Mouse (Mus musculus) testis, adult 2 months (tissue): Measurements from ENCODE around the gene Tpcn1. TPM values are rescaled to one million over a fixed set of nuclear protein-coding genes. Genes with fewer than 3 reads are reported as not detected.

Experiments used
- H3K27ac ChIP-seq: fragments of 200-500 bp; 2 replicates; pipeline ENCODE4 v1.5.1; 2012; ENCODE audit warnings: low read depth, low read length; ENCODE audit not compliant: control insufficient read depth, insufficient read depth
- H3K27me3 ChIP-seq: fragments of 200-500 bp; 2 replicates; pipeline ENCODE4 v1.6.1; 2012; ENCODE audit warnings: mild to moderate bottlenecking, low read length, moderate library complexity; ENCODE audit not compliant: control insufficient read depth, insufficient read depth
- H3K36me3 ChIP-seq: fragments of 200-500 bp; 2 replicates; pipeline ENCODE4 v1.6.1; 2012; ENCODE audit warnings: mild to moderate bottlenecking, low read length; ENCODE audit not compliant: control insufficient read depth, insufficient read depth
- H3K4me1 ChIP-seq: fragments of 200-500 bp; 2 replicates; pipeline ENCODE4 v1.6.1; 2012; ENCODE audit warnings: low read length; ENCODE audit not compliant: control insufficient read depth, insufficient read depth
- H3K4me3 ChIP-seq: fragments of 200-500 bp; 2 replicates; pipeline ENCODE4 v1.5.1; 2012; ENCODE audit warnings: low read depth, mild to moderate bottlenecking, low read length, moderate library complexity, mixed read lengths; ENCODE audit not compliant: control insufficient read depth
- CTCF ChIP-seq: fragments of 200-500 bp; IDR thresholded peaks from 2 replicates; pipeline ENCODE4 v1.5.1; 2012; ENCODE audit warnings: low read depth, mild to moderate bottlenecking, inconsistent platforms, low read length, moderate library complexity; ENCODE audit not compliant: control insufficient read depth, insufficient read depth, insufficient replicate concordance
- POLR2A ChIP-seq: fragments of 200-500 bp; IDR thresholded peaks from 2 replicates; pipeline ENCODE4 v1.6.1; 2012; ENCODE audit warnings: low read depth, mild to moderate bottlenecking, inconsistent platforms, low read length, moderate library complexity; ENCODE audit not compliant: control insufficient read depth
- polyA plus RNA-seq: library from polyadenylated mRNA; depleted of rRNA; stranded (reverse); fragments of >200 nt; gene quantifications from 2 replicates; pipeline ENCODE4 v1.2.3, GENCODE M21; 2012

Gene Tpcn1
- polyA plus RNA-seq, 1 experiment, result 20.7 TPM

DNA sequence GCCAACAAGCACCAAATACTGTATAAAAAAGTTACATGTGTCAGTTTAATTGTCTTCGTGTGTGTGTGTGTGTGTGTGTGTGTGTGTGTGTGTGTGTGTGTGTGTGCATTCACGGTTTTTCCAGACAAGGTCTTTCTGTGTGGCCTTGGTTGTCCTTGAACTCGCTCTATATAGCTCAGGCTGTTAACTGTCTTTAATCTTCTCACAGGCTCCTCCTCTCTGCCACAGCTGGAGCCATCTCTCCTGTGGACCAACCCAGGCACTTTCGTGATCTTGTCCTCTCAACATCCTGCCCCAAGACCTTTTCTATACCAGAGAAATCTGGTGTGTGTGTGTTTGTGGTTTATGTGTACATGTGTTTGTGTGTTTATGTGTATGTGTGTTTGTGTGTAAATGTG is 24.6 kb downstream of the Tpcn1 start:
- no peak for TF ChIP-seq POLR2A
- no peak for TF ChIP-seq CTCF
- no peaks in the 10 kb centered on the region for H3K36me3 ChIP-seq
- H3K4me1 ChIP-seq, result peaks cover 7% of the 10 kb centered on the region
- no peak overlapping the region for H3K27ac ChIP-seq
- no peak overlapping the region for H3K4me3 ChIP-seq
- H3K27me3 ChIP-seq, result no peaks in the 10 kb centered on the region

DNA sequence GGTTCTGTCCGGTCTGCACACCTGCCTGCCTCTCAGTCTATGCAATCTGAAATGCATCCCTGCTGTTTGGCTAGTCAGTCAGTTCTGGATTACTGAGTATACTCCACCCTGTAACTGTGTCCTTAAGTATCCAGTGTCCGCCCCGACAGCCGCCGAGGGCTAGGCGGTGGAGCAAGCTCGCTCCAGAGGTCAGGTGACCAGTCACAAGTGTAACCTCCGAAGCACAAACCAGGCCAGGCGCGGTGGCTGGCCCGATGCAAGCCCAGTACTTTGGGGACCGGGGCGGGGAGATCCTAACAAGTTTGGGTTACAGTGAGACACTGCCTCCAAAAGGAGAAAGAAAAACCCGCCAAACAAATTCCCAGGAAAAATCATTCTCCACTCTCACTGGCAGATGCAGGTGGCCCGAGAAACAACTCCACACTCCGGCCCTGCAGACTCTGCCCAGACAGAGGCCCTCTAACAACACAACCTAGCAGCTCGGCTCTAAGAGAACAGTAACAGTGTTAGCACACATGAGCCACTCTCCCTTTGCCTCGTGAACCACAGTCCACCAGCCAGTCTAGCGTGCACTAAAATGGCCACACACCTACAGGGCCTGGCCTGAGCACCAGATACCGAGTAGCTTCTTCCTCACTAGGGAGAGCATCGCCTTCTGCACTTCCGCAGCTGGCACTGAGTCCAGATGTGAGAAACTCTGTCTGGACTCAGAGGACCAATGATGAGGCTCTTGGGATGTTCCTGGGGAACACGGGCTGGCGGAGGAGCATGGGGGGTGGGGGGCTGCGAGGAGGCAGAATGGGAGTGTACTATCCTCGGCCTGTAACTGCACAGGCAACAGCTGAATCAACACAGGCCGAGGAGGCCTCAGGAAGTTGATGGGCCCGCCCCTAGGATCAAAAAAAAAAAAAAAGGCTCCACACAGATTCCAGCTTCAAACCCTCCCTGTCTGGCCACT is 25.2 kb downstream of the Tpcn1 start:
- Histone ChIP-seq H3K36me3 (no peaks in the 10 kb centered on the region), H3K27me3 (no peaks in the 10 kb centered on the region), H3K27ac (peak overlapping the region; percentile 43), H3K4me3 (no peak overlapping the region), H3K4me1 (peaks cover 7% of the 10 kb centered on the region)
- TF ChIP-seq POLR2A (0 out of 2 replicates have a peak, but pooled peaks have one; percentile 5), CTCF (no peak)

DNA sequence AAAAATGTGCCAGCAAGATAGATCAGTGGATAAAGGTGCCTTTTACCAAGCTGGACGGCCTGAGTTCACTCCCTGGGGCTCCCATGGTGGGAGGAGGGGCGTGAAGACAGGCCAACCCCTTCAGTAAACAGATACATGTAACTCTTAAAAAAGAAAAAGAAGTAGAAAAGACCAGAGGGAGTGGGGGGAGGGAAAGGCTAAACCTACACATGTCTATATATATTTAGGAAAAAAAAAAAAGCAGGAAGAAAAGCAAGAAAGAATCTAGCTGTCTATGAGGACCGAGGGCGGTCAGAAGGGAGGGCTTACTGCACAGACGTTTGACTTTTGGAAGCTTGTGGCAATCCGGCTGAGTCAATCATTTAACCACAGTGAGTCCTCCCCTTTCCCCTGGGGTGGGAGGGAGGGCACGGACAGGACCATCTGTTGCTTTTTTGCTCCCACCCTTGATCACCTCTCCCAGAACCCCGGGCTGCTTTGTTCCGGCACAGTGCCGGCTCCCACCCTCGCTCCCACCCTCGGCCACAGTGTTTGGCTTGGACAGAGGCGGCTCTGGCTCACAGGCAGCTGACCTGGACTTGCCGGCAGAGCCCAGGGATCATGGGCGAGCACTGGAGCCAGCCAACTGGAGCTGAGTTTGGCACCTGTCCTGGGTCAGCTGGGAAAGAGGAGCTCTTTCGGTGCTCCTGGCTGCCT is 27.7 kb downstream of the Tpcn1 start:
- Histone ChIP-seq H3K4me1 (peaks cover 7% of the 10 kb centered on the region), H3K36me3 (no peaks in the 10 kb centered on the region), H3K27ac (no peak overlapping the region), H3K4me3 (no peak overlapping the region), H3K27me3 (no peaks in the 10 kb centered on the region)
- TF ChIP-seq CTCF (no peak), POLR2A (no peak)

DNA sequence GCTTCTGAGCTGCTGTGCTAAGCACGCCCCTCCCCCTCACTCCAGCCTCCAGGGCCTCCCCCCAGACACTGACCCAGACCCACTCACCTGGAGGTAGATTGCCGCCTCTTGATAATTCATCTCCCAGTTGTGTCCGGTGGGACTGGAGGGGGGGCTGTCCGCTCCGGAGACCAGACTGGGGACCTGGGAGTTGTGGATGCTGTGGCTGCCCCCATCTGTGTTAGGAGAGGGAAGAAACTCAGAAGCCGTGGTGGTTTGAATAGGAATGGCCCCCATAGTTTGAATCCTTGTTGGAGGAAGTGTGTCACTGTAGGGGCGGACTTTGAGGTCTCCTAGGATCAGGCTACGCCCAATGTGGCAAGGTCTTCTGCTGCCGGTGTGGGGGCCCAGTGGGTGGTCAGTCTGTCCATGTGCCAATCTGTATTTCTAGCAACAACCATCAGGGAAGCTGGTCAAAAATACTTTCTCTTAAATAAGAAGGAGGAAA is 28.3 kb downstream of the Tpcn1 start:
- H3K27me3 ChIP-seq, result no peaks in the 10 kb centered on the region
- H3K4me1 ChIP-seq, result peaks cover 7% of the 10 kb centered on the region
- no peaks in the 10 kb centered on the region for H3K36me3 ChIP-seq
- no peak overlapping the region for H3K27ac ChIP-seq
- TF ChIP-seq CTCF (no peak), POLR2A (no peak)
- no peak overlapping the region for H3K4me3 ChIP-seq

DNA sequence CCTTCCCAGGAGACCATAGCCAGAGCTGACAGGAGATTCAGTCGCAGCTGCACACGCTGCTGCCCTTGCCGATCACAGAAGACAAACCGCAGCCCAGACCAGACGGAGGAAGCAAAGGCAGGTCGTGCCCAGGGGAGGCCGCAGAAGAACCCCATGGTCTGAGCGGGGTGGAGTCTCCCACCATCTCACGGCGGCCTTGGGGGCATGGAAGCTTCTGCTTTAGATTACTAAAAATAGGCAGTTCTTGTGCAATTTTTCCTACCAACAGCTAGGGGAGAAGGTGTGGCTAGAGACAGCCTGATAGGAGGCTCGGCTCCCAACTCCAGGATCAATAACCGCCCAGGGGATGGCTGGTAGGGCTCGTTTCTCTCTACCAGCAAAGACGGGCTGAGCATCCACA is 29.7 kb downstream of the Tpcn1 start:
- Histone ChIP-seq H3K4me3 (no peak overlapping the region), H3K4me1 (peaks cover 10% of the 10 kb centered on the region)

DNA sequence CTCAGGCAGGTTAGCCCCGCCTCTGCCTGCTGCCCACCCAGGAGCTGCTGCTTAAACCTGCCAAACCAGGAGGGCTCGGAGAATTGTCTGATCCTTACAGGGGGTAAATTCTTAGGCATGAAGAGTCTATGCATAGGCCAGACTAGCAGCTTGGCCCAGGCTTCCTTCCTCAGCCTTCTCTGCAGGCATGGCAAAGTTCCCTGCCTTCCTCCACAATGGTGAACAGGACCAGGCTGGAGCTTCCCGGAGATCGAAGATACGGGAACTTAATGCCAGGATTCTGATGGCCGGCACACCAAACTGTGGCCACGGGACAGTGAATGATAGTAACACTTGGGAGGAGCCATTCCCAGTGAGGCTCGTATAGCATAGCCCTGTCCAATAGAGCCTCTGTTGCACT is 30.4 kb downstream of the Tpcn1 start:
- Histone ChIP-seq H3K36me3 (no peaks in the 10 kb centered on the region), H3K4me1 (peaks cover 9% of the 10 kb centered on the region), H3K27ac (no peak overlapping the region), H3K27me3 (no peaks in the 10 kb centered on the region), H3K4me3 (no peak overlapping the region)
- TF ChIP-seq POLR2A (no peak), CTCF (no peak)

More for the DNA sequence above, 29.7 kb downstream of the Tpcn1 start:
- Histone ChIP-seq H3K27ac (no peak overlapping the region), H3K27me3 (no peaks in the 10 kb centered on the region), H3K36me3 (no peaks in the 10 kb centered on the region)
- no peak for TF ChIP-seq POLR2A
- no peak for TF ChIP-seq CTCF

DNA sequence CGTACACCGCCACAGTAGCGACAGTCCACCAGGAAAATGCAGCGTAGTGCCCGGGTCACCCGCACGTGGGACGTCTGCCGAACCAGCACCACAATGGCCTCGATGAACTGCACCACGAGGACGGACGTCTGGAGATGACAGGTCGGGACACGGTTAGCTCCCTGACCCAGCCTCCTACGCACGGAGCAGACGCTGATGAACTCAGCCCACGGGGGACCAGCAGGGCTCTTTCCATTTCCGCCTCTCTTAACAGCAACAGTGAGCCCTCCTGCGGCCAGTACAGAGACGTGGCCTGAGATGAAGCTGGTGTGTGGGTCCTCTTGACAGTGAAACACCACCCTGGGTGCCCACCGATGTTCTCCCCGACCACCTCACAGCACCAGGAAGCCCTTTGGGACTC is 32.6 kb downstream of the Tpcn1 start:
- no peaks in the 10 kb centered on the region for H3K27me3 ChIP-seq
- no peak overlapping the region for H3K27ac ChIP-seq
- TF ChIP-seq CTCF, result no peak
- no peak for TF ChIP-seq POLR2A
- H3K4me1 ChIP-seq, result peaks cover 9% of the 10 kb centered on the region
- H3K36me3 ChIP-seq, result no peaks in the 10 kb centered on the region
- H3K4me3 ChIP-seq, result no peak overlapping the region
